Mouse (Mus musculus) left cerebral cortex, postnatal 14 days (tissue): Measurements from ENCODE around the gene Zfp37. TPM values are rescaled to one million over a fixed set of nuclear protein-coding genes. Genes with fewer than 3 reads are reported as not detected.
"Not testable (repeated sequence)": the region's sequence is repeated elsewhere in the genome, so short reads cannot be mapped to it uniquely, and the experiment has no call there.

Source experiments
- DNase-seq, 2 experiments: peaks; one replicate each; pipeline ENCODE4 v3.0.0; 2021 to 2022; ENCODE audit warnings: low spot score in 2 of 2, mixed read lengths in 1 of 2
- intact Hi-C: fragments of 180-260 bp; cut with DNase I; formaldehyde crosslinking; loops from one replicate; pipeline ENCODE4 v1.15.1; 2025
- long read RNA-seq, 2 experiments: library from polyadenylated mRNA; stranded (forward); transcript quantifications; one replicate each; pipeline ENCODE4 v2.0.0; 2021
- total RNA-seq, 2 experiments: library from RNA; stranded (reverse); gene quantifications; 2 replicates each; pipeline ENCODE4 v1.2.3; 2021

Zfp37 gene
- total RNA-seq: 10 to 100 TPM; 20.3 to 20.7 TPM
- long read RNA-seq, experiment 1, transcript Zfp37-205 (4 exons, 1,776 nt): minor isoform, 6 of 31 reads
- long read RNA-seq, experiment 1, transcript Zfp37-207 (4 exons, 2,564 nt): major isoform, 12 of 31 reads
- long read RNA-seq, experiment 1, partial matches to known transcripts: 0 of 31 reads
- long read RNA-seq, experiment 1, other reads (novel, unspliced or antisense): 8 of 31 reads
- long read RNA-seq, experiment 2, transcript Zfp37-205 (4 exons, 1,776 nt): major isoform, 5 of 20 reads
- long read RNA-seq, experiment 2, transcript Zfp37-207 (4 exons, 2,564 nt): major isoform, 5 of 20 reads
- long read RNA-seq, experiment 2, partial matches to known transcripts: 0 of 20 reads
- long read RNA-seq, experiment 2, other reads (novel, unspliced or antisense): 3 of 20 reads

DNA sequence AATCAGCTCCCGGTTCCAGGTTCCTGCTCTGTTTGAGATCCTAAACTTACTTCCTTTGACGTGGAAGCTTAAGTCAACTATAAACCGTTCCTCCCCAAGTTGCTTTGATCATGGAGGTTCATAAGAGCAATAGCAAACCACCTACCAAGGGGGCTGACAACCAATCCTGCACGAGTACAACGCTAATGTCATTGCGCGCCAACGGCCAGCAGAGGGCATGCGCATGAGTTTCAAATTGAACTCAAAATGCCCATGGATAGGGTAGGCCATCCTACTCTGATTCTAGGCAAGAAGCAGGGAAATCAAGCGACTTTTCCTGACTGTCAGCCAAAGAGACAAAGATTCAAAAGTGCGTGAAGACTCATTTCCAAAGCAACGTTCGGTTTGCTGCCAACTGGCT, at the start of gene Zfp37:
Zfp37 (minus strand) TSS at position 279 of the 400 bp plus-strand sequence.
- no peak for DNase-seq
- intact Hi-C loops: no loop called here

DNA sequence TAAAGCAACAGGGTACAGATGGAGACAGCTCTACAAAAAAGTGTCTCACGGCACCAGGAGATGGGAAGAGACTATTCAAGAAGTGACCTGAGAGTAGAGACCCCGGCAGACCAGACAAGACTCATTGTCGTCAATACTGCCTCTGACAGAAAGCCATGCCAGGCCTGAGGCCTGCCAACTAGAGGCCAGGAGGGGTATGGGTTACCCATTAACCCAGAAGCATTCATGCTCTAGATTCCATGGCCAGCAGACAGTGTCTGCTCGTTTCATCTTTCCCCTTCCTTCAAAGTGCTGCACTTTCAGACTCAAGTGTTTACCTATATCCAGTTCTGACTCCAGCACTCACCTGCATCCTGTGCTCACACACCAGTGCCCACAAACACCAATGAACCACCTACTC, 47.2 kb upstream of the Zfp37 start:
- intact Hi-C loops: no loop called here
- DNase-seq: no peak

DNA sequence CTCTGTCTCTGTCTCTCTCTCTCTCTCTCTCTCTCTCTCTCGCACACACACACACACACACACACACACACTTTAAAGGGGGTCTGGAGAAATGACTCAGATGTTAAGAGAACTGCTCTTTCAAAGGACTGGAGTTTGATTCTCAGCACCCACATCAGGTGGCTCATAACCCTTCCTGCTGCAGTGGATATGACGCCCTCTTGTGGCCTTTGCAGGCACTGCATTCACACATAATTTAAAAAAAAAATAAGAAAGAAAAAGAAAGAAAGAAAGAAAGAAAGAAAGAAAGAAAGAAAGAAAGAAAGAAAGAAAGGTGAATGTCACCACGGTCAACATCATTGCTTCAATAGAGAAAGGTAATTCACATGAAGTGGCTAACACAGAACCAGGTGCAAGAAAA, 46.4 kb upstream of the Zfp37 start:
- no peak for DNase-seq
- intact Hi-C loops: no loop called here

DNA sequence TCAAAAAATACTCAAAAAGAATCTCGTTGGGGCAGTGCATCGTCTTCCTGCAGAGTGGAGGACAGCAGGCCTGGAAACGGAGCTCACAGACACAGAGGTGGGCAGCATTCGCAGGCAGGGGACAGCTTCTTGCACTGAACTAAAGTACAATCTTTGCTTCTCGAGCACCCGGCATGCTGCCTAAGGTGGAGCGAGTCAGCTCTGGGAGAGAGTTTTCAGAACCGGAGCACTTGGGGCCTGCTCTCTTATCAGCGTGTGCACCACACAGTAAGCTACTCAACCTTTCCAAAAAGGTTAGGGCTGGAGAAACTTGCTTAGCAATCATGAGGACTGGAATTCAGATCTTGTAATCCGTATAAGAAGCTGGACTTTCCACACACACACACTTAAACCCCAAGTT, 45.8 kb upstream of the Zfp37 start:
- no peak for DNase-seq
- intact Hi-C loops: no loop called here

DNA sequence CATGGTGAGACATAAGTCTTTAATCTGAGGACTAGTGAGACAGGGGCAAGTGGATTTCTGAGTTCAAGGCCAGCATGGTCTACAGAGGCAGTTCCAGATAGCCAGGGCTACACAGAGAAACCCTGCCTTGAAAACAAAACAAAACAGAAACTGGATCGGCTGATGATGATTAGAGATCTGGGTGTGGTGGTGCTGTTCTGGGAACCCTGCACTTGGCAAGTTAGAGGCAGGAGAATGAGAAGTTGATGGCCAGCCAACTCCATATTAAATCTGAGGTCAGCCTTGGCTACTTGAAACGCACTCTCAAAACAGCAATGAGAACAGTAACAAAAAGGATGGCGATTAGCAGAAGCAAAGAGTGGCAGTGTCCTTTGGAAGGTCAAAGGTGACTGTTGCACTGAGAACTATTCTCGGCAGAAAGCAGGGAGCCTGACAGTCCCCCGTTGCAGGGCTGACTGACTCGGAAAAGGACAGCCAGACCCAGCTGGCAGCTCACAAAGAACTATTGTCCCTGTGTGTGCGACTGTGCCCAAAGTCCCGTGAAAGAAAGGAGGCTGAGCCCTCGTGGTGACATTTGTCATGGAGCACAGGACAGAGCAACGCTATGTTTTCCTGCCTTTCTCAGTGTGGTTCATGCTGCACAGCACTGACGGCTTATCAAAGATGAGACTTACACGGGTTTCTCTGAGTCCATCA, 44.1 kb upstream of the Zfp37 start:
- intact Hi-C loops: no loop called here
- peak; percentile 24 to 47 for DNase-seq

DNA sequence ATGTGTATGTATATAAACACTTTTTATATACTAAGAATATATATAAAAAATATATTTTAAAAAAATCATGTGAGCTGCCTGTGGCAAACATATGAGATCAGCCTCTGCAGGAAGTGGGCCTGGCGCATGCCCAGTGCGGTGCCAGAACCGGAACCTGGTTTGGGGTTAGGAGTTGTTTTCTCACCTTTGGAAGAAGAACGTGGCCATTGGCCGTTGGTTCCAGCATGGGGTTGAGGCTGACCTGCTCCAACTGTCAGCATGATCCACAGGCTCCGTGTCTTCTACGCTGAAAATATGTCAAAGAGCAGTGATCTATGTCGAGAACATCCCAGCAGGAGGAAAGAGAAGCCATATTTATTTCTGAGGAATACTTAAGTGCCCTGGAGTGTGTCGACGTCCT, 43.1 kb upstream of the Zfp37 start:
- intact Hi-C loops: no loop called here
- no peak for DNase-seq

DNA sequence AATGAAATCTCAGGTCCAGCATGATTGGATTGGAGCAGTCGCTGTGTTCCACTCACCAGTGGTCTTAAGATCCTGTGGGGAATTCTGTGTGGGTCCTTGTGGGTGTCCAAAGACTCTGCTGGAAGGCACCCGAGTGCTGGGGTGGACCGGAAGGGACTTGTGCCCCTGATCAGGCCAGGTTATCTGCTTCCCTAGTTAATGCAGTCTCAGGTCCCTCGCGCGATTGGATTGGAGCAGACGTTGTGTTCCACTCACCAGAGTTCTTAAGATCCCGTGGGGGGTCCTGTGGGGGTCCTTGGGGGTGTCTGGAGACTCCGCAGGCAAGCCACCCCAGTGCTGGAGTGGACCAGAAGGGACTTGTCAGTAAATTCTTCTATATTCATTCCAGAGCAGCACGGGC, 41.8 kb upstream of the Zfp37 start:
- intact Hi-C loops: no loop called here
- DNase-seq: no peak

DNA sequence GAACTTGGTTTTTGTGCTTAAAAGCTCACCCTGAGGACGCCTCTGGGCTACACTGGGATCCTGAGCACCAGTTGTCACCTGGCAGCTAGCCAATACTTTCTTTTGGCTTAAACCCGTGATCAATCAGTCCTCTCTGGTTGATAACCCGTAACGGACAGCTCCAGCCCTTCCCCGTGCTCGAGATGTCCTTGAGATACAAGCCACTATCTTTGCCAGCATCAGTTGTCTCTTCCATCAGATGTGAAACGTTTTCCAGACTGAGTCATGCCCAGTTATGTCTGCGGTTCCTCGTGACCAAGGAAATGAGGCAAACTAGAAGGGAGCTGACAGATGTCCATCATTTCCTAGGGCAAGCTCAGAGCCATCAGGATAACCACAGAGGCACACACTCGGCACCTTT, 36.3 kb upstream of the Zfp37 start:
- no peak for DNase-seq
- intact Hi-C loops: no loop called here

DNA sequence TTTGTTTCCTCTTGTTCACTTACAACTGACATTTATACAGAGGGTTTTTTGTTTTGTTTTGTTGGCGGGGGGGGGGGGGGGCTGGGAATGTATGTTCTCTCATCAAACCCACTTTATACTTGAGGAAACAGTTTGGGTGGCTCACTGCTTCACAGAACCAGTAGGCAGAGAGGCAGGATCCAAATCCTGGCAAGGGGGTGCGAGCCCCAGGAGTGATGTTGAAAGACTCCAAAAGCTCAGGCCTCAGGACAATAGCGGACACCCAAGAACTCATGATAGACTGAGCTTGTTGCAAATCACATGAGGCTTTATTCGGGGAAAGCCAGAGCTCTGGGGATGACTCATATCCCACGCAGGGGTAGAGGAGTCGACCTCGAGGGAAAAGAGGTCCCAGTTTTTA, 35.2 kb upstream of the Zfp37 start:
- DNase-seq, intact Hi-C loops: not testable (repeated sequence)

DNA sequence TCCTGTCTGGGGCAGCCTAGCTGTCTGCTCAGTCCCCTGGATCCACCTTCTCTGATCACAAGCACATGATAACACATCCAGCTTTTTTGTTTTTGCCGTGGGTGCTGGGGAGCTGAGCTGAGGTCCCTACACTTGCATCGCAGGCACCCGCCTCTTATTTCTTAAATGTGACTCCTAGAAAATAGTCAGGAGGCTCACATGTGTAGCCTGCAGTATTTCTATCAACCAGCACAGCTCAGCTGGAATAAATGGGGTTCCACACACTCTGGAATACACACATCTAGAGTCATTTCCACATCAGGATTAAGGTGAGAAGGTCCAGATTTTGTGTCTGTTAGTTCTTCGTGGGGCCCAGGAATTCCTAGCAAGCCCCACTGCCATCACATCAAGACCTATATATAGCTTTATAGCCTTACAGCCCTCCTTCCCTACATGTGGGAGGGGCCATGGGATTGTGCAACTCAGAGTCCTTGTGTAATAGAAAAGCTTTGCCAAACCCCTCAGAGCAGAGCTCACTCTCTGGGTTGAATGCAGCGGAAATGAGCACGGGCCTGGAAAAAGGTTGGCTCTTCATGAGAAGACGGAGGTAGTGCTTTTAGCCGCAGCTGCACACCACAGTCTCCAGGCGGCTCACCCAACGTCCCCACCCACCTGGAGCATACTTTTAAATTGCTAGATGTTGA, 34.4 kb upstream of the Zfp37 start:
- DNase-seq: no peak
- intact Hi-C loops: no loop called here

DNA sequence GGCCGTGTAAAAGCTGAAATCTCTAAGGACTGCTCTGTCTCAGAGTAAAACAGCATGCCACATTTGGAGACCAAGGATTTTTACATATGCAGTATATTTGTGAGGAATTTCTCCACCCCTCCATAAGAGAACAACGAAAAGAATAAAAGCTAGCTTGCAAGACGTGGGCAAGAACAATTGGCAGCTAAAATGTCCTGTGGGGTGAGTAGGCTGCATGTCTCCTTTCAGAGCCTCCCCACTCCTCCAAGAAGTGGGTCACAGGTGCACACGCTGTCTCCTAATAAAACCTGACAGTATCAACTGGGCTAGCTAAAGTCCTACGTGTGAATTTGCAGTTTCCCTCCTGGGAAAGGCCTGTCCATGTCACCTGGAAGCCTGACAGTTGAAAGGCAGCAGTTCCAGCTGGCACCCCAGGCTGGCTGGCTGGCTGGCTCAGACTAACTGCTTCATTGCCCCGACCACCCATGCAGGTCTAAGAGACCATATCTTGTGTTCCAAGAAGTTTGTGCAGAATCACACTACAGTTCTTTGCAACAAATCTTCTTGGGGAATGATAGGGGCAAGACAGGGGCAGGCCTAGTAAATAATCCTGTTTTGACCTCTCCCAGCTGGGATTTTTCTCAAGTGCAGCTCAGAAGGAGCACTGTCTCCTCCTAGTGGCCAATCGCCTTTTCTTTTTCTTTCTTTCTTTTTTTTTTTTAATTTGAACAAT, 32.4 kb upstream of the Zfp37 start:
- intact Hi-C loops: no loop called here
- DNase-seq: no peak

DNA sequence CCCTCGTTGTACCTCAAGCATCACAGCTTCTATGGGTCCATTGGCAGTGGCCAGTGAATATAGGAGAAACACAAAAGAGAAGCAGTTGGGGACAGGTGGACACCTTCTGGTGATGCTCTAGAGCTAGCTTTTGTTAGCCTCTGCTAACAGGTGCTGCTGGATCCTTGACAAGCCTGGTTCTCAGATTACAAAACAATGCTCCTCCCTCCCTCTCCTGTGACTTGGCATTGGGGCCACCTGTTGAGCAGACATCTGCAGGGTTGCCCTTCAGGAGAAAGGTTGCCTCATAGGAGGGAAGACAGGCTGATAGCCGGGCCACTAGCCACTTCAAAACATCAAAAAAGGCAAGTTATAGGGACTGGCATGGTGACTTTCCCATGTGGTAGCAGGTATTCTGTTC, 31.4 kb upstream of the Zfp37 start, which contains the start of gene Slc31a2:
Slc31a2 (plus strand) TSS at position 287 of the 400 bp plus-strand sequence.
- intact Hi-C loops: no loop called here
- no peak for DNase-seq

DNA sequence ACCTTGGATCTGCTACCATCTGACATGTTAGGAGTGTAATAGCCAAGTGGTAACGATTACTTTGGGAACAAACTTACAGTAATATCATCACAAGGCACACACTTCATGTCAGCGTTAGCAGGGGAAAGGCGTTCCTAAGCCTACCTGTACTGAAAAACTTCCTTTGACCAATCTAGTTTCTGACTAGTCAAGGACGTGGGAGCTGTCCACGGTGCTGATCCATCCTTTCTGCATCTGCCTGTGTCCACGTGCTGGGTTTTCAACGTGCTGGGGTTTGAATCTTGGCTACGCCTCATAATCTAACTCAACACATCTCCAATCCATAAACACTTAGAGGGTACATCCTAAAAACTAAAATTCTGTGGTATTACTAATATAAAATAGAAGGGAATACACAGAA, 26.1 kb upstream of the Zfp37 start:
- intact Hi-C loops: no loop called here
- no peak for DNase-seq

DNA sequence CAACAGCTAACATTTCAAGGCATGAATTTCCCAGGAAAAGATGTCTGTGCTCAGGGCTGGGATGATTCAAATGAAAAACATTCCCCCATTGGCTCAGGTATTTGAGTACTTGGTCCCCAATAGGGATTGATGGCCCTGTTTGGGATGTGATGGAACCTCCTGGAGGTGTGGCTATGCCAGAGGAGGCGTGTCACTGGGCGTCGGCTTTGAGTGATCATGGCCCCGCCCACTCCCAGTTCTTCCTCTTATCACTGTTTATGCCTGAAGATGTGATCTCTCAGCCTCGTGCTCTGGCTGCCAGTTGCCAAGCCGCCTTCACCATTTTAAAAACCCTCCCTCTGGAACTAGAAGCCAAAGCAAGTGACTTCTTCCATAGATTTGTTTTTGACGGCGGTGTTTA, 23.7 kb upstream of the Zfp37 start:
- no peak for DNase-seq
- intact Hi-C loops: no loop called here

DNA sequence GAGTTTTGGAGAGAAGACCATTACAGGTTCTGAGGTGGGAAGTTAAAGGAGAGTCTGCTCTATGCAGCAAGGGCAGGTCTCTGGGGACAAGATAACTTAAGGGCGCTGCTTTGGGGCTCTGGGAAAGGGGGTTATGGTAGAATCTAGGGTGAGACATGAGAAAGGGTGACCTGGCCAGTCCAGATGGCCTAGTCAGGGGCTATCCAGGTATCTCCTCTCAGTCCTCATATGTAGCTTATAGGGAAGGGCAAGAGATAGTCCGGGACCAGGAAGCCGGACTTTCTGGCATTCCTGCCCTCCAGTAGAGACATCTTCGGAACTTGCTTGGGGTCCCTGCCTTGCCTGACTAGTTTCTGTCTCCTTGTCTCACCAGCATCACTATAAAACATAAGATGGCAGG, 20.9 kb upstream of the Zfp37 start:
- no peak for DNase-seq
- intact Hi-C loops: no loop called here

DNA sequence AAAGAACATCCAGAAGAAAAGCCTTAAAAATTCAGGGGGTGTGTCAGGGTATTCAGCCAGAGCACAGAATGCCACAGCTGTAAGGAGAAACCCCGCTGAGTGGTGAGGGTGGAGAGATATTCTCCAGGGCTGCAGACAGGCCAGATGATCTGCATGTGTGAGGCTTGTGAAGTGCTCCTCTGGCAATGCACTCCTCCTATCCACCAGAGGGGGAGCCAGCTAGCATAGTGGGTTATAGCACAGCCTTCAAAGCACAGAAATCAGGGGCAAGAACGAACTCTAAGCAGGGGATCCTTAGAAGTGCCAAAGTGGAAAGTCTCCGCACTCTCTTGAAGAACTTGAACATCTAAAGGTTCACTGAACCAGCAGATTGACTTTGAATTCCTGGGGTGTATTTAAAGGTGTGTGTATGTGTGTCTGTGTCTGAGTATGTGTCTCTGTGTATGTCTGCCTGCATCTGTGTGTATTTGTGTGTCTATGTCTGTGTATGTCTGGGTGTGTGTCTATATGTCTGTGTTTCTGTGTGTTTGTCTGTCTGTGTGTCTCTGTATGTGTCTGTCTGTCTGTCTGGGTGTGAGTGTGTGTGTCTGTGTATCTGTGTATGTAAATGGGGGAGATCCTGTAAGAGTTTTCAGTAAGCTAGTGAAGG, 20.2 kb upstream of the Zfp37 start:
- no peak for DNase-seq
- intact Hi-C loops: no loop called here

DNA sequence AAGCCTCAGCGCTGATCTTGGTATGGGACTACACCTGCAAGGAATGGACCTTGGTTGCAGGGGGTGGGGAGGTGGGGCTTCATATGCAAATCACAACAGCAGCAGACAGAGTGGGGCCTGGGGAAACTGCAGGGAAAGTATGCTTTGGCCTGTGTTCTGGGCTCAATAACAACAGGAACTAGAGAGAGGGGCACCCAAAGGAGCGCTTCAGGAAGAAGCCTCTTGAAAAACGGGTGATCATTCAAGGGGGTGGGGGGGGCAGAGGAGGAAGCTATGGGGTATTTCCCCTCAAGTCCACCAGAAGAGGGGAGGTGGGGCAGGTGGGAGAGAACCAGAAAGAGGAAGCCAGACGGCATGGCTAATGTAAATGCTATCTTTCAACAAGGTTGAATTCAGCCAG, 17.5 kb upstream of the Zfp37 start:
- intact Hi-C loops: no loop called here
- no peak for DNase-seq

DNA sequence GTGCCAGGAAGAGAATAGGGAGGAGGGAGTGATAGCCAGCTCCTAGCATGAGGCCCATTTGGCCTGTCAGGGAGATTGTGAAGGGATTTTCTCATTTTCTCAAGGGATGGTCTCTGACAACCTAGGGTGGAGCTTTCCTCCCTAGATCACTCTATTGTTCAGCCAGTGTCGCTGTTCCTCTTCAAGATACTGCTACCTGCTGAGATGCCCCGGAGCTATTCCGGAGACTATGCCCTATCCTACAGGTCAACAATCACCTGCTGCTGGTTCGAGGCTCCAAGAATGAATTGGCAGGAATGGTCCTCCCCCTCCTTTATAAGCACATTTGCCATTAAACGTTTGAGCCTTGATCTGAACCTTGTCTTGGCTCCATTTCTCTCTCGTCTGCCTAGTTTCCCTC, 9.7 kb upstream of the Zfp37 start:
- intact Hi-C loops: no loop called here
- DNase-seq: no peak

DNA sequence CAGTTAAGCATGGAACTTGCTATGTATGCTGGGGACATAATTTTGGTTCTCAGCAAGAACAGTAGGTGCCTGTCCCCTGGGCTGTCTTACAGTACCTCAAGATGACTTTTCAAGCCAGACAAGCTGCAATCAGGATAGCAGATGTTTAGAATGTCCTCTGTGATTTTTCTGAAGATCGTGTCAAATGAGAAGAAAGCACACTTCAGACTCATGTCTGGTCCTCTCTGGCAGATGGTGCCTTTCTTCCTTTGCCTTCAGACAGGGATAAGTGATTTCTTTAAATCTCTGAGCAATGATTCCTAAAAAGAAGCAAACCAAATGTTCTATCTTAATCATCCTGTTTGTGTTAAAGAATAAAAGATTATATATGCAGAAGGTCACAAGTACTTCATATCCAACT, 694 bp downstream of the Zfp37 start:
- peak in 1 of 2 experiments; percentile 22 for DNase-seq
- intact Hi-C loops: no loop called here
